20 mouse cellular contexts compared by ENCODE assay signal in the genomic region with DNA sequence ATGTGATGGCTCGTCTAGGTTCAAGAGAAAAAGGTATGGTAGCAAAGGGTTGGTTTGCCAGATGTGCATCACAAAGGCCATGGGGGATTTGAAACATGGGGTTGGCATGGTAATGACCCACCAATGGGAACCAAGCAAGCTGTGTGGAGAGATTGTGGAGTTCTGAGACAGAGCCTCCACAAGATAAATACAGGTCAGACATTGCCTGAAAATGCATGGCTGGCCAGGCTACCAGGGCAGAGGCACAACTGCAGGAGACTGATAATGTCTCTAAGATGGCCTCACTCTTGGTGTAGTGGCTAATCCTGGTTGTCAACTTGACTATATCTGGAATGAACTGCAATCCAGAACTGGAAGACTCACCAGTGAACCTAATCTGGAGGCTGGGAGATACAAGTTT.
DNase-seq lines count a peak whose midpoint lies in the region; ATAC-seq and TF ChIP-seq lines count a peak whose summit lies in the region.
"Had no signal": no experiment of that assay in that cellular context is flagged by ENCODE, and none has a peak within 500 bp of the region (broad histone marks: within the 10 kb centered on the region; RNA-seq: fewer than 3 reads in every experiment).

No protein-coding gene starts in this region.

- H3K27ac ChIP-seq in MEL (ENCODE audit: control insufficient read depth, low read depth, low read length) = no peak overlapping the region
- no peak overlapping the region for H3K27ac ChIP-seq in liver, embryonic 14.5 days
- H3K27ac ChIP-seq: embryonic facial prominence, embryonic 13.5 days; forebrain, embryonic 12.5 days; heart, embryonic 15.5 days; hindbrain, embryonic 10.5 days; hindbrain, embryonic 14.5 days had no signal

- 32% methylated on average over 1 of the region's 1 CpGs for WGBS in liver, embryonic 14.5 days (ENCODE audit: insufficient replicate concordance)

- no peak for TF ChIP-seq POLR2A in MEL (IDR thresholded peaks at IDR 0.05; ENCODE audit: control insufficient read depth in 1 of 2, insufficient read depth in 1 of 2, low read depth in 1 of 2, low read length in 2 of 2, poor library complexity in 1 of 2)

- no peak overlapping the region for H3K4me2 ChIP-seq in liver, embryonic 14.5 days (ENCODE audit: low read depth)
- H3K4me2 ChIP-seq: embryonic facial prominence, embryonic 13.5 days; forebrain, embryonic 12.5 days; heart, embryonic 15.5 days; hindbrain, embryonic 14.5 days had no signal

- no peak overlapping the region for H3K4me3 ChIP-seq in MEL (ENCODE audit: control insufficient read depth in 1 of 2, insufficient read depth in 1 of 2, low read depth in 2 of 2, low read length in 2 of 2)
- no peak overlapping the region for H3K4me3 ChIP-seq in liver, embryonic 14.5 days (ENCODE audit: insufficient read depth in 1 of 2, low read depth in 2 of 2, low read length in 2 of 2)
- H3K4me3 ChIP-seq: embryonic facial prominence, embryonic 13.5 days; forebrain, embryonic 12.5 days; heart, embryonic 15.5 days; hindbrain, embryonic 10.5 days had no signal

- no peaks in the 10 kb centered on the region for H3K9me3 ChIP-seq in MEL (replicated peaks; ENCODE audit: insufficient read depth, low read length)
- H3K9me3 ChIP-seq in liver, embryonic 14.5 days (ENCODE audit: control insufficient read depth, low read length) = no peaks in the 10 kb centered on the region
- H3K9me3 ChIP-seq: forebrain, embryonic 12.5 days; heart, embryonic 15.5 days had no signal

- TF ChIP-seq RAD21 in MEL (IDR thresholded peaks at IDR 0.05; ENCODE audit: low read depth, low read length) = no peak

- no peak for DNase-seq in MEL (ENCODE audit: low read depth, low spot score)
- peak; percentile 46 for DNase-seq in liver
- DNase-seq in liver, embryonic 14.5 days (ENCODE audit: low read depth in 3 of 3, low spot score in 3 of 3) = peak; percentile 27 to 31 (median 29)
- no peak for DNase-seq in adrenal gland, adult 8-10 months
- no peak for DNase-seq in kidney, postnatal 14 days
- DNase-seq in urinary bladder, adult 2 months (ENCODE audit: low spot score) = no peak
- DNase-seq: adrenal gland, postnatal 10 days; cerebellum, adult 18-20 months; cerebellum, adult 9-11 months; cerebellum, postnatal 36 days; gastrocnemius, postnatal 14 days; heart, postnatal 14 days had no signal

- no peaks in the 10 kb centered on the region for H3K4me1 ChIP-seq in MEL (ENCODE audit: control insufficient read depth in 1 of 2, insufficient read depth in 2 of 2, low read length in 2 of 2)
- peaks cover 0 to 5% of the 10 kb centered on the region in 2 experiments; a peak in 1 of 4 replicates for H3K4me1 ChIP-seq in liver, embryonic 14.5 days (replicated peaks; ENCODE audit: control insufficient read depth in 2 of 2, insufficient read depth in 2 of 2, low read length in 1 of 2)
- H3K4me1 ChIP-seq: embryonic facial prominence, embryonic 13.5 days; forebrain, embryonic 12.5 days; heart, embryonic 15.5 days had no signal

- TF ChIP-seq EP300 in MEL (IDR thresholded peaks at IDR 0.05; ENCODE audit: low read depth in 1 of 2, low read length in 2 of 2) = 0 out of 4 replicates have a peak, but pooled peaks of 1 of the 2 experiments have one; percentile 8
- peak; percentile 70 for TF ChIP-seq EP300 in liver, embryonic 14.5 days (IDR thresholded peaks at IDR 0.05; ENCODE audit: low read depth)

- H3K27me3 ChIP-seq in MEL (ENCODE audit: control insufficient read depth in 1 of 2, insufficient read depth in 2 of 2, low read length in 2 of 2) = no peaks in the 10 kb centered on the region
- no peaks in the 10 kb centered on the region for H3K27me3 ChIP-seq in liver, embryonic 14.5 days (ENCODE audit: control insufficient read depth, insufficient read depth, low read length)
- H3K27me3 ChIP-seq: CH12.LX; embryonic facial prominence, embryonic 13.5 days; forebrain, embryonic 12.5 days; heart, embryonic 15.5 days had no signal

- peak; percentile 94 for ATAC-seq in liver, embryonic 14.5 days (ENCODE audit: insufficient read depth)
- peak; percentile 97 for ATAC-seq in megakaryocyte progenitor cell, adult 5-6 weeks (replicated peaks; ENCODE audit: poor library complexity)
- ATAC-seq: forebrain, embryonic 16.5 days had no signal

- H3K79me2 ChIP-seq in MEL (ENCODE audit: control insufficient read depth, insufficient read depth, low read length, poor library complexity) = no peaks in the 10 kb centered on the region

- H3K36me3 ChIP-seq in MEL (ENCODE audit: control insufficient read depth in 1 of 2, insufficient read depth in 2 of 2, low read length in 2 of 2) = no peaks in the 10 kb centered on the region
- no peaks in the 10 kb centered on the region for H3K36me3 ChIP-seq in liver, embryonic 14.5 days (replicated peaks; ENCODE audit: control insufficient read depth, insufficient read depth, low read depth)
- H3K36me3 ChIP-seq: embryonic facial prominence, embryonic 13.5 days; forebrain, embryonic 12.5 days; heart, embryonic 15.5 days; hindbrain, embryonic 10.5 days had no signal

- no peak for TF ChIP-seq CTCF in MEL (IDR thresholded peaks at IDR 0.05 in 2 of 3, conservative IDR thresholded peaks at IDR 0.05 in 1 of 3; ENCODE audit: control insufficient read depth in 1 of 3, insufficient read depth in 1 of 3, low read depth in 2 of 3, low read length in 3 of 3, poor library complexity in 1 of 3, severe bottlenecking in 1 of 3)
- no peak for TF ChIP-seq CTCF in liver, embryonic 14.5 days (IDR thresholded peaks at IDR 0.05; ENCODE audit: low read depth)

- H3K9ac ChIP-seq in MEL (ENCODE audit: control insufficient read depth, low read depth, low read length, poor library complexity, severe bottlenecking) = no peak overlapping the region
- H3K9ac ChIP-seq in liver, embryonic 14.5 days (replicated peaks) = no peak overlapping the region
- H3K9ac ChIP-seq: embryonic facial prominence, embryonic 13.5 days; forebrain, embryonic 12.5 days; heart, embryonic 15.5 days; hindbrain, embryonic 14.5 days had no signal

TF ChIP-seq in MEL, 35 proteins besides CTCF, POLR2A, EP300 and RAD21:
- TF ChIP-seq TAL1 (IDR thresholded peaks at IDR 0.05; ENCODE audit: low read length) = peak; percentile 46
- TF ChIP-seq MAFK (IDR thresholded peaks at IDR 0.05; ENCODE audit: borderline replicate concordance, low read depth, low read length) = no peak
- no peak for TF ChIP-seq MEF2A (IDR thresholded peaks at IDR 0.05; ENCODE audit: extremely low read depth, insufficient replicate concordance, low read depth, low read length, poor library complexity, severe bottlenecking)
- TF ChIP-seq MYB (IDR thresholded peaks at IDR 0.05; ENCODE audit: low read depth, low read length) = no peak
- no peak for TF ChIP-seq MAZ (IDR thresholded peaks at IDR 0.05; ENCODE audit: low read depth, low read length)
- no peak for TF ChIP-seq RCOR1 (IDR thresholded peaks at IDR 0.05; ENCODE audit: low read depth, low read length)

Comparison
In these comparisons a context has a peak if more than half of its experiments do, and no peak if none do; other contexts are left out.
1. DNase-seq: peak in liver (single experiment) and liver, embryonic 14.5 days (3 of 3); none in MEL (single experiment), adrenal gland, adult 8-10 months (single experiment), kidney, postnatal 14 days (single experiment) and urinary bladder, adult 2 months (single experiment).